Mouse (Mus musculus) fat pad, adult 2 months (tissue): ENCODE results near the gene Mei1.
"Not testable (repeated sequence)": the region's sequence is repeated elsewhere in the genome, so short reads cannot be mapped to it uniquely, and the experiment has no call there.

Source experiments
- DNase-seq: peaks from one replicate; pipeline ENCODE4 v3.0.0-alpha.2; 2011; ENCODE audit warnings: low read depth, low spot score; ENCODE audit errors: extremely low read depth

Mei1 gene

GRCm38 (mm10) chr15:82085606-82086005 is 15.8 kb downstream of the Mei1 start:
- no peak for DNase-seq

GRCm38 (mm10) chr15:82086131-82086530 is 16.3 kb downstream of the Mei1 start:
- no peak for DNase-seq

DNA sequence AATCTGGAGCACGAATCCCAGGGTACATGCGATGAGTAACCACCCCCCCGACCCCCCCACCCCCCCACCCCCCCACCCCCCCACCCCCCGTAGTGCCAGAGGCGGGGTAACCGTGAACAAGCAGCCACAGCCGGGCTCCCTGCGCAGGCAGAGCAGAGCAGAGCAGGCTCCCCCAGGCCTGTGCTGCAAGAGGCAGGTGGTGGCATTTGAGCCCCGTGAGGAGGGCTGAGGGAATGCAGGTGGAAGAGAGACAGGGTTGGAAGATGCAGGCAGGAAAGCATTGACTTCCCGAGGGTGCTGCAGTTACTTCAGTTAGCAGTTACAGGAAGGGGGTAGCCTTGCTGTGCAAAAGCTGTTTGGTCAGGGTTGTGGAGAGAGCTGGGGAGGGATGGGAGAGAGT is 17.5 kb downstream of the Mei1 start:
- no peak for DNase-seq

- no peak for DNase-seq
Measured at GRCm38 (mm10) chr15:82091061-82091460, 21.3 kb downstream of the Mei1 start.

- DNase-seq = no peak
Measured at GRCm38 (mm10) chr15:82106953-82107555, 37.3 kb downstream of the Mei1 start.

DNA sequence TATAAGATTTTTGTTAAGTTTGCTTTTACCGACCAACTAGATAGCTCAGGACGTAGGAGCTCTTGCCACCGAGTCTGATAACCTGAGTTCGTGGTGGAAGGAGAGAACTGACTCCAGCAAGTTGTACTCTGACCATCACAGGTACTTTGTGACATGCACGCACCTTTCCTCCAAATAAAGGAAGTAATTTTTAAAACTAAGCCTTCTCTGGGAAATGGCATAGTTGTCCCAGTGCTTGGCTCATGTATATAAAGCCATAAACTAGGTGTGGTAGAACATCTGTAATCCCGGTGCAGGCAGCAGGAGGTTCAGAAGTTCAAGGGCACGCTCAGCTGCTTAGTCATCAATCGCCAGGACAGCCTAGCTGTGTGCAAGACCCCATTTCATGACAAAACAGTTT is 50.7 kb downstream of the Mei1 start:
- no peak for DNase-seq

GRCm38 (mm10) chr15:82126690-82127089 is 56.9 kb downstream of the Mei1 start:
- DNase-seq = not testable (repeated sequence)

DNA sequence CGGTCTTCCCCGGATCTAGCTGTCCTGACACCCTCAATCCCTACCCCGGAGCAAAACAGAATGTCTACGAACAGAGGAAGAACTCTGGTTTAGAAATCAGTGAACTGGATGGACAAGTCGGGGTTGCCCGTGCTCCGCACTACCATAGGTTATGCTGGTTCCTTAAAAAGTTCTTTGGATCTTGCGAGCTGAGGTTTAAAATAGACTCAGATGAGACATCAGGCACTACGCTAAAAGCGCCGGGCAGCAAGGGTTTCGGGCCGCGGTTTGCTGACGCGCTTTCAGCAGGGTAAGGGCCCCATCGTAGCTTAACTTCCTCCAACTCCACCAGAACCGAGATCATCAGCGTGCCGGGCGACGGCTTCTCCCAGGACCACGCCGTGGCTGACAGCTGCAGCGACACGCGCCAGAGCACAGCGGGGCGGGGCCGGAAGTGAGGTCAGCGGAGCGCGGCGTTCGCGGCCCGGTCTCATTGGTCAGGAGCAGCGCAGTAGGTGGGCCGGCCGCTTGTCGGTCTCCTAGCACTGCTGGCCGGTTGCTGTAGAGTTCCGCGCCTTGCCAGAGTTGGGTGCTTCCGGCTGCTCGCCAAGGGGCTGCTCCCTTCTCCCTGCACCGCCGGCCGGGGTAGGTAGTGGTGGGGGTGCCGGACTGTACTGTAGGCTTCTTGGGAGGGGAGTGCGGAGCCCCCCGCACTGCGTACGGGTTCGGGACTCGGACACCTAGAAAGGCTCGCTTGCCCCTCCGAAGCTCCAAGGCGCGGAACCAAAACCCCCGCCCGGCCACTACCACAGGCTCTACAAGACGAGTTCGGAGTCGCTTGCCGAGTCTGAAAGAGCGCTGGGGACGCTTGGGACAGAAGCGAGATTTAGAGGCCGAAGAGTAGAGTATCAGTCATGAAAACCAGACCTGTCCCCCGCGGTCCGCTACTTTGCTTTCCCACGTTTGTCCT is 57.9 kb downstream of the Mei1 start, which contains the start of gene Ccdc134:
Gene Ccdc134, plus strand, starts transcription at position 497 of the 949 bp plus-strand sequence.
- DNase-seq = no peak

- DNase-seq = no peak
Measured at GRCm38 (mm10) chr15:82128398-82128797, 58.6 kb downstream of the Mei1 start.

- DNase-seq = no peak
Measured at GRCm38 (mm10) chr15:82130599-82130998, 60.8 kb downstream of the Mei1 start.

DNA sequence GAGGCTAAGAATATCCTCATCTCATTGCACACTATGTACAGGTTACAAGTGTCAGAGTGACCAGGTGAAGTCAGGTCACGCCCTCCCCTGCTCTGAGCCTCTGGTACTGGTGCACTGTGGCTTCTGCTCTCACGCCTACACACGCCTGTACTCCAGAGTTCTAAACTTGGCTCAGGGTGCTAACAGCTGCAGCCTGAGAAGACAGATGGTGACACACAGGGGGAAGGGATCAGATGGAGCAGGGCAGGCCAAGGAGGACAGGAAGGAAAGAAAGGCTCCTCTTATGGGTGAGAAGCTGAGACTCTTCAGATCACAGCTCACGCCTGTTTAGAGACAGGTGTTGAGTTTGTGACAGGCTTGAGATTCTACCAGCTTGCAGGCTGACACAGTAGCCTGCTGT is 65.6 kb downstream of the Mei1 start:
- DNase-seq = no peak

DNA sequence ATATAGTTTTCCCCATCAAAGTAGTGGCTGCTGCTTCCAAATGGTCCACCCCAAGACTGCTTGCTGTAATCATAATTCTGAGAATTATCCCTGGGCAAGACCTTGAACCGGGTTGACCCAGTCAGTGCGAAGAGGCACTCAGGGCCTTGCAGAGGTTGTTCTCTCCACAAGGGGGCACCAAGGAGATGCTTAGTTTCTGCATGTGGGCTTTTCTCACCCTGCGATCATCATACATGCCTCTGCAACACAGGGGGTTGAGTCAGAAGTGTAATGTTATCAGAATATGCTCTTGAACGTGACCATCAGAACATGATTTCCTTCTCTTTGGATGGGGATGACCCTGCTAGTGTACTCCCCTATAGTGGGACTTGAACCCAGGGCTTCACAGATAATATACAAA is 68.8 kb downstream of the Mei1 start:
- no peak for DNase-seq

GRCm38 (mm10) chr15:82139196-82139595 is 69.4 kb downstream of the Mei1 start:
- DNase-seq = no peak

- DNase-seq = no peak
Measured at GRCm38 (mm10) chr15:82140355-82140754, 70.6 kb downstream of the Mei1 start.

- DNase-seq = no peak
Measured at GRCm38 (mm10) chr15:82144157-82144556, 74.4 kb downstream of the Mei1 start.

GRCm38 (mm10) chr15:82145408-82145807 is 75.6 kb downstream of the Mei1 start:
- DNase-seq = no peak

DNA sequence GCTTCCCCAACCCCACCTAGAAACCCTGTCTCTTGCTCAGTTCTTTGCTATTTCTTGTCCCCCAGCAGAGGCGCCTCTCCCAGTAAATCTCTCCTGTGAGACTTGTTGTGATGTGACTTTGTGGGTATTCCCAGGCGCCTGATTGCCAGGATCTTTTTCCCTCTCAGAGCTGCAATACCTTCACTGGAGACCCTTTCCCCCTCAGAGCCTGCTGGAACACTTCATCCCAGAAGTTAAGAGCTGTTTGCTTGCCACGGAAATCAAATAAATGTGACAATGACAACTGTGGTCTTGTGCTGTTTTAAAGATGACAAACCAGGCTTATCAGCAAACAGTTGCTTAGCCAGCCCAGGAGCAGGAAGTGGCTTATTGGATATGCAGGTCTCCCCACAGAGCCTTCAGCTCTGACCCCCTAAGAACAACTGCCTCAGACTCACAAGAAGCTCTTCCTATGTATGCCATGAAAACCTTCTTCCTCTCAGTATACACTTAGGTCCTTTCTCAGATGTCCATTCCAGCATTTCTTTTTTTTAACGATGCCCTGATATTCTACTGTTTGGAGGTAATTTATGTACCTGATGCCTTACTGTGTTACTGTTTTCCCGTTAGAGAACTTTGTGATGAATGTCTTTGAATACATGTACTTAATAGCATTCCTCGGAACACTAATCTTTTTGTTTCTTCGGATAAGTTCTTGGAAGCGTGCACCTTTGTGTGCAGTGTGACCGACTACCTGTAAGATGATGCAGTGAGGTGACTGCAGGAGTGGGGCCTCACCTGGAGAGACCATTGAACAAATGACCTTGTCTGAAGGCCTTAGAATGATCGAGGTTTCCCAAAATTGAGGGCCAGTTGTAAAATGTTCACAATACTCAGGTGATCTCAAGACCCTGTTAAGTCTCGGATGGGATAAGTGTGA is 76.3 kb downstream of the Mei1 start:
- DNase-seq = no peak

DNA sequence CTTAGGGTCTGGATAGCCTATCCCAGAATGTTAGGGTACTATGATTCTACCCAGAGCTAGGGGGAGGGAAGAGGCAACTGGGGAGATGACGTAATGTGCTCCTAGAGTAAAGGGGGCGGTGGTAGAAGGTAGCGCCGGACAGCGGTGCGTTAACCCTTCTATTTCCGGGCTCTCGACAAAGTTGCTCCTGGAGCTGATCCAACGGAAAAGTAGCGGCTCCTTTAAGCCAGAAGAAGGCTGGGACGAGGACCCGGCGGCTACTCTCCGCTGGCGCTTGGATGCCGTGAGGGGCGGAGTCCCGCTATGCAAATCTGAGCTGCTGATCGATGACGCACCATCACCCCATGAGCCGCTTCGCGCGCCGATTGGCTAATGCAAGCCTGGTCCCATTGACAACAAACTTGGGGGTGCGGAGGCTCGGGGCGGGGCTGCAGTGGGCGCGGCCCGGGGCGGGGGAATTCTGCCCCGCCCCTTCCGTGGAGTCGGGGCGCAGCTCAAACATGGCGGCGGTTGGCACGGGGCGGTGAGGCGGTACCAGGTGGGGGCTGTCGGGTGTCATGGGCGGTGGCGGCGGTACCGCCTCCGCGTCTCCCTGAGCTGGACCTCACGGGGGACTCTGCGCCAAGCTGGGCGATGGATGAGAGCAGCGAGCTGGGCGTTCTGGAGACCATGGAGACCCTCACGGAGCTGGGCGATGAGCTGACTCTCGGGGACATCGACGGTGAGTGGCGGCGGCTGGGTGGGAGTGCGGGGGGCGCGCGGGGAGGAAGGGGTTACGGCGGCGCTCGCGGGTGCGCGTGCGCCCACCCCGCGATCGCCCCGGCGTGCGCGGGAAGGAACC is 77.2 kb downstream of the Mei1 start, which contains the start of gene Srebf2:
Gene Srebf2, plus strand, starts transcription at position 412 of the 841 bp plus-strand sequence.
- DNase-seq = peak; percentile 88

- no peak for DNase-seq
Measured at GRCm38 (mm10) chr15:82147611-82148111, 77.9 kb downstream of the Mei1 start.

DNA sequence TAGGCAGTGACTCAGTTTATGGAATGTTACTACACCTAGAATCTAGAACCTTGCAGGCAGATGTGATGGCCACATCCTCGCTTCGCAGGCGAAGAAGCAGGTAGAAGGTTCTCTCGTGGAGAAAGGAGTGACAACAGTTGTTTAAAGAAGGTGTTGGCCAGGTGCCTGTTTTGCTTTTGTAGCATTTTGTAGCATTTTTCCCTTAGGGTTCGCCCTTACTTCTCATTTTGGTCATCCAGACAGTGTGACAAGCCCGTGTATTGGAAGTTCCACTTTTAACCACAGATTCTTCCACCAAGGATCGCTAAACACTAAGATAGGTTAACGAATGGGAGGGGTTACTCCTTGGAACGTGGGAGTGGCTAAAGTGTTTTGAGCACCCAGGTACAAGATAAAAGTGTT is 78.7 kb downstream of the Mei1 start:
- DNase-seq = no peak
